ENCODE assay signal across 1 mouse cellular context in the genomic region with DNA sequence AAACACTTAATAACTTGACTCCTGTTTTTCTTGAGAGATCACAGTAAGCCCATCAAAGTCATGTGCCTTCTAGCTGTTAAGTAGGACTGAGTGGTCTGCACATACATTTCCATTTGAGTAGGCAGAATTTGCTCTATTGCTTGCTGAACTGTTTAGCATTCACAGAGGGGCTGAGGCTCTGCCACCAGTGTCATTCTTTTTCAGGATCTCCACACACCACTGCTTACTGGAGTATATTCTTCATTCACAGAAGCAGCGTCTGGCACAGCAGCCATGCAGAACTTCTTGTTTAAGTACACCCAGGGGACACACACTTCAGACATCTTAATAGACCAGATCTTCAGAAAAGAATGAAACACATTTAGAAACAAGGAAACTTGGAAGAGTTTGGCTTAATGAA.
TF ChIP-seq lines count a peak whose summit lies in the region.

No protein-coding gene starts in this region.

TF ChIP-seq in CH12.LX, 34 proteins besides CTCF, POLR2A, EP300 and RAD21:
- no peak for TF ChIP-seq NELFE (IDR thresholded peaks at IDR 0.05; ENCODE audit: low read depth, low read length)
- no peak for TF ChIP-seq MAX (IDR thresholded peaks at IDR 0.05; ENCODE audit: low read length)
- no peak for TF ChIP-seq PAX5 (IDR thresholded peaks at IDR 0.05; ENCODE audit: low read length)
